Mouse (Mus musculus): ENCODE data around the gene Mageb18.
"Not testable (repeated sequence)": the region's sequence is repeated elsewhere in the genome, so short reads cannot be mapped to it uniquely, and the experiment has no call there.

The Mageb18 gene

DNA sequence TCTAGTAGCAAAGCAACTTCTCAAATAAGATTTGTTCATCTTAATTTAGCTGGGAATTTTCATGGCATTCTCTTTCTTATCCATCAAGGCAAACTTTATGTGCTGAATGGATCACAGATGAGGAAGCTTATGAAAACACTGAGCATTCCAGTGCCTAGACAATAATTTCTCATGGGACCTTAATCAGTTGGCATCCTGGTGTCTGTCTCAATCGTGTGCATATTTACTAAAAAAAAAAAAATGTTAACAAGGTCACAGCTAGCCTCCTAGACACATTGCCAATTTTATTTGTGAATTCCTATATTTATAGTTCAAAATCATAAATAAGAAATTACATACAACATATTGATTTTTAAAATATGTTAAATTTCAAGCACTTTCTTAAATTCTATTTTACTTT lies at the start of gene Mageb18:
TSS of gene Mageb18 (minus strand) at position 101 of the 400 bp plus-strand sequence.
- no peak for DNase-seq (ENCODE audit: low spot score in 2 of 2)

DNA sequence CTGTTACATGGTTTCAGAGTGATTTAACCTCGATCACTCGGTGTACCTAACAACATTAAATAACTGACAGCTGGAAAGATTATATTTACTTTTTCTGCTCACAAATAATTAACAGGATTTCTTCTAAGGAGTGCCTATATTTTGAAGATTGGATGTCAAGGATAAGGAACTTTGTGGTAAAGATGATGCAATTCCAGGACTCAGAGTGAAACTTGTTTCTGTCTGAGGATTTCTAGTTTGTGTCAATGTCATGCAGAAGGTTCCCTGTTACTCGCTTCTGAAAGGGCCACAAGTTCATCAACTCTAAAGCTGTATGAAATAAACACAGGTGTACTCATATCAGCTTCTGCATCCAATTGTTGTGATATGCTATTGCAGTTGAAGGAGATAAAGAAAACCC lies 13.4 kb upstream of the Mageb18 start:
- DNase-seq (ENCODE audit: low spot score in 2 of 2), result no peak

DNA sequence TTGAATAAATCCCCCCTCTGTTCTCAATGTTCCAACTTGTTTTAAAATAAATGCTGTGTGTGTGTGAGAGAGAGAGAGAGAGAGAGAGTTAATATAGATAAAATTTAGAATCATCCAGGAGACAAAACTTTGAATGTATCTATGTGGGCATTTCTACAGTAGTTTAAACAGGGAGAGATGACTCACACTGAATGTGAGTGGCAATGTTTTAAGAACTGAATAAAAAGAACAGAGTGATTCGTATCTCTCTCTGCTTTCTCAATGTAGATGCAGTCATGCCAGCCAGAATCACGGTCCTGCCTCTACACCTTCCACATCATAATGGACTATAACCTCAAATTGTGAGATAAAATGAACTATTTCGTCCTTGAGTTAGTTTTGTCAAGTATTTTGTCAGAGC lies 11.1 kb upstream of the Mageb18 start:
- no peak for DNase-seq (ENCODE audit: low spot score in 2 of 2)

DNA sequence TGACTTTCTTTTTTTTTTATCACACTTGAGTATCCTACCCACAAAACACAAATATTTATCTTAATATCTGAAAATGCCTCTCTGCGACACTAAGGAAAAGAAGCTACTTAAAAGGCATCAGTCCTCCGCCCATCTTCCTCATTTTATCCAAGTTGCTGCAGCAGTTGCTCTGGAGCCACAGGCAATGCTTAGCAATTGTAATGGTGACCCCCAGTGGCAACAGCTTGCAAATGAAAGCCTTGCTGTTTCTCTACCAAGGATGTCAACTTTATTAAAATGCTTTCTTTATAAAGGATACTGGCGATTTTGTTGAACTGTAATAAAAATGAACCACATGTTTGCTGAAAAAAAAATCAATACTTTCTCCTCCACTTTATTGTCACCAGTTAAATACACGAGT lies 2.0 kb downstream of the Mageb18 start:
- DNase-seq (ENCODE audit: low spot score in 2 of 2), result peak; percentile 3 to 16

- no peak for DNase-seq (ENCODE audit: low spot score in 2 of 2)
These were observed 71.5 kb downstream of the Mageb18 start for GRCm38 (mm10) chrX:92527826-92528225.

DNA sequence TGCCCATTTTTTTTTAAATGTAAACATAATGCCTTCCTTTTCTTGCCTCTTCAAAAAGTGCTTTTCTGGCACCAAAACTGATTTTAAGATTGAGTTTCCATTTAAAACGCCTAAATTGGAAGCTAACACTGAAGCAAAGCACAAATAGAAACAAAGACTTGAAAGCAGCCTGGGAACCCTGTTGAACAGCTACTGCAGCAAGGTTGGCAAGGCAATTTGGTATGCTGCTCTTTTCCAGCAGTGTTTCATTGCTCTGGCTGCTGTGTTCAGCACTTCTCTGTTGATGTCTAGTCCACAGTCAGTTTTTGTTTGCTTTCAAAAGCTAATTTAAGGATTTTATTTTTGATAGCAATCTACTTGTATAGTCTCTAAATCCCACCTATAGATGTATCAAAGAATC lies 101.1 kb downstream of the Mageb18 start:
- no peak for DNase-seq (ENCODE audit: low spot score in 2 of 2)

GRCm38 (mm10) chrX:92489649-92490048 lies 109.7 kb downstream of the Mageb18 start, which contains the start of gene Gm5941:
TSS of gene Gm5941 (plus strand) at chrX:92489949.
- DNase-seq (ENCODE audit: low spot score in 2 of 2), result not testable (repeated sequence)

- no peak for DNase-seq (ENCODE audit: low spot score in 2 of 2)
These were observed 134.6 kb downstream of the Mageb18 start for GRCm38 (mm10) chrX:92464773-92465172.

GRCm38 (mm10) chrX:92460496-92460895 lies 138.9 kb downstream of the Mageb18 start:
- no peak for DNase-seq (ENCODE audit: low spot score in 2 of 2)

GRCm38 (mm10) chrX:92387384-92387783 lies 212.0 kb downstream of the Mageb18 start:
- no peak for DNase-seq (ENCODE audit: low spot score in 2 of 2)

DNA sequence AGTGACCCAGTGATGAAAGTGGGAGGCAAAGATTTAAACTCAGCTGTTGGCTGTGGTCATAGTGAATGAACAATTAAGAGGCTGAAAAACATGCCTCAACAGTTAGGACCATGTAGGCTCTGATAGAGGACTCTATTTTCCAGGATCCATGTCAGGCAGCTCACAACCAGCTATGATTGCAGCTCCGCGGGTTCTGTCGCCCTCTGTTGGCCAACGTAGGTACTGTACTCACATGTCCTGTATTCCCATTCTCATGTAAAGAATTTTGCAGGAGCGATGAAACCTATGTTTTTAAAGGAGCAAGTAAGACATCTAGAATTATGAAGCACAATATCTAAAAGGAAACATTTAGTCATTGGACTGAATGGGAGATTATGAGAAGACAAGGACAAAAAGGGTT lies 256.4 kb downstream of the Mageb18 start:
- DNase-seq (ENCODE audit: low spot score in 2 of 2), result peak; percentile 25 to 55

GRCm38 (mm10) chrX:92340906-92341305 lies 258.5 kb downstream of the Mageb18 start:
- DNase-seq (ENCODE audit: low spot score in 2 of 2), result no peak

DNA sequence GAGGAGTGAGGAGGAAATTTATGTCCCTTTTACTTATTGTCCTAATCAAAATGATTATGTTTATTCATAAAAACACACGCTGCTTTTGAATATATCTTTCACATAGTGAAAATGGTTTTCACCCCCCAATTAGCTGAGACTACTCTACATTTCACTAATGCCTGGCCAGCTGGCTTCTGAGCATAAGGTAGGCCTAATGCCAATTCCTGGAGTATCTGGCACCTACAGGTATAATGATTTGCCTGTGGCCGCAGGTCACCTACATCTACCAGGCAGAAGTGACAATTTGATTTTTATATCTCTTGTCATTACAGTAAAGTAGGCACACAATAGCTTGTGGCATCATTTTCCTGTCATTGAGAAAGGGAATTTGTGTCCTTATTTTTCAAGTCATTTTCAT lies 259.8 kb downstream of the Mageb18 start:
- no peak for DNase-seq (ENCODE audit: low spot score in 2 of 2)

GRCm38 (mm10) chrX:92333459-92333858 lies 265.9 kb downstream of the Mageb18 start:
- no peak for DNase-seq (ENCODE audit: low spot score in 2 of 2)

GRCm38 (mm10) chrX:92323599-92323998 lies 275.8 kb downstream of the Mageb18 start:
- no peak for DNase-seq (ENCODE audit: low spot score in 2 of 2)

DNA sequence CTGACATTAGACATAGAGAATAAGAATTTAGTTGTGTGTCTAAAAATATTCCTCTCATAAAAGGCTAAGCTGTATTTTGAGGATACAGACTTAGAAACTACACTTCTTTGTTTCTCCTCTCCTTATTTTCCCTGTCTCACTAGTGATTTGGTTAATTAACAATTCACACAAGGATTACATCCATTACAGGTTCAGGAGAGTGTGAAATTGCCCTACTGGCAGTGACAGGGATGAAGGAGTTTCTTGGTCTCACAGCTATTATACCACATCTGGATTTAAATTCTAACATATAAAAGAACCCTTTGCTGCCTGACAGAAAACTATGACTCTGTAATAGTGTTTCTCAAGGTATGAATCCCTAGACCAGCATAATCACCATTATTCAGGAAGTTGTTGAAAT lies 318.8 kb downstream of the Mageb18 start:
- no peak for DNase-seq (ENCODE audit: low spot score in 2 of 2)
